Mouse (Mus musculus): Measurements from ENCODE around the gene Edf1. TPM values are rescaled to one million over a fixed set of nuclear protein-coding genes. Genes with fewer than 3 reads are reported as not detected.

Gene Edf1
- polyA plus RNA-seq (2012; rRNA removed), result 200 and 205 TPM in 2 replicates

DNA sequence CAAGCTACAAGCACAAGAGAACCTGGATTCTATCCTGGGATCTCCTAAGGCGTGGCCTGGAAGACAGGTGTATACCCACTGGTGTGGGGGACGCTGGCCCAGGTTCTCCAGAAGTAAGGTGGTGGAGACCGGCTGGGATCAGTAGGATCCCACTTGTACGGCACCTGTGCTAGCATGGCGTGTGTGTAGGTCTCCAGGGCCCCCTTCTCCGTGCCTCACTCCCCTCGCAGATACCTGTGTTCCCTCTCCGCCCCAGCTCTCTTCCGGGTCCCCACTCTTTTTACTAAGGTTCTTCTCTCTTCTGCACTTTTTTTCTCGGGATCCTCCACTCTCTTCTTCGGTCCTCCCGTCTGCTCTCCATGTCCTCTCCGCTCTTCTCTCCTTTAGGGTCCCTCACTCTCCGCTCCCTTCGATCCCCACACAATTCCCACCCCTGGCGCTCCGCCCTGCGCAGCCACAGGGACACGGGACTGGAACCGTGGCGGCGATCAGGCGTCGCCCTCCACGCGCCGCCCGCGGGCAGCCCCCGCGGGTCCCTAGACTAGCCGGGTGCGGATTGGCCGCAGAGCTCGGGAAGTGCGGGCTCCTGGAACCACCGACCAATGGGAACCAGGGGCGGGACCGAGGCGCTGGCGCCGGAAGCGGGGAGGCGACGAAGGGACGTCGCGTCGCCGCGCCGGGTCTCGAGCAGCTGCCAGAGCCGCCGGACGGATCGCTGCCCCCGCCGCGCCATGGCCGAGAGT, at the start of gene Edf1:
TSS of gene Edf1 (plus strand) at position 627 of the 743 bp plus-strand sequence.

DNA sequence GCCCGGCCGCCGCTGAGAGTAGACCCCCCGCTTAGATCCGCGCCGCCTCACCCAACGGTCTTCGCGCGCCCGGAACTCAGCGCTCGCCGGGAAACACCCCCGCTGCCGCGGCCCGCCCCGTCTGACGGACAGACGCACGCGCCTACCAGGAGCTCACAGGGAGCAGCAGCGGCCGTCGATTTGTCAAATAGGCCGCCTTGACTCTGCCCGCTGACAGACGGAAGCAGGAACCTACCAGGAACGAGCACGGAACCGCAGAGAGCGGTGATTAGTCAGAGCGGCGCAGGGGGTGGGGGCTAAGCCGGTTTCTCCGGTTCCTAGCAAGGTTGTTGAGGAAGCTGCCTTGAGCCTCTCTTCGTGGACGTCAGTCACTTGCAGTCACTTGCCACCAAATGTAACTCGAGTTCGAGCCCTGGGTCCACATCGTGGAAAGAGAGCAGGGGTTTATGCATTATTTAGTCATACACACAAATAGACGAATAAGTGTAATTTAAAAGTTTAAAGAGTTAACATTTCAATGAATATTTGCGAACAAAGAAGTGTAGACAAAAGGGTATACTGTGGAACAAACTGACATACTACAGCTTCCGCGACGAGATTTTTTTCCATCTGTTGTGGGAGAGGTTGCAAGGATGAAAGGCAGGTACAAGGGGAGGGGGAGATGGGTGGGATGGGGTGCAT, 10.7 kb upstream of the Edf1 start, which contains the start of gene Traf2:
TSS of gene Traf2 (minus strand) at position 130 of the 681 bp plus-strand sequence.

DNA sequence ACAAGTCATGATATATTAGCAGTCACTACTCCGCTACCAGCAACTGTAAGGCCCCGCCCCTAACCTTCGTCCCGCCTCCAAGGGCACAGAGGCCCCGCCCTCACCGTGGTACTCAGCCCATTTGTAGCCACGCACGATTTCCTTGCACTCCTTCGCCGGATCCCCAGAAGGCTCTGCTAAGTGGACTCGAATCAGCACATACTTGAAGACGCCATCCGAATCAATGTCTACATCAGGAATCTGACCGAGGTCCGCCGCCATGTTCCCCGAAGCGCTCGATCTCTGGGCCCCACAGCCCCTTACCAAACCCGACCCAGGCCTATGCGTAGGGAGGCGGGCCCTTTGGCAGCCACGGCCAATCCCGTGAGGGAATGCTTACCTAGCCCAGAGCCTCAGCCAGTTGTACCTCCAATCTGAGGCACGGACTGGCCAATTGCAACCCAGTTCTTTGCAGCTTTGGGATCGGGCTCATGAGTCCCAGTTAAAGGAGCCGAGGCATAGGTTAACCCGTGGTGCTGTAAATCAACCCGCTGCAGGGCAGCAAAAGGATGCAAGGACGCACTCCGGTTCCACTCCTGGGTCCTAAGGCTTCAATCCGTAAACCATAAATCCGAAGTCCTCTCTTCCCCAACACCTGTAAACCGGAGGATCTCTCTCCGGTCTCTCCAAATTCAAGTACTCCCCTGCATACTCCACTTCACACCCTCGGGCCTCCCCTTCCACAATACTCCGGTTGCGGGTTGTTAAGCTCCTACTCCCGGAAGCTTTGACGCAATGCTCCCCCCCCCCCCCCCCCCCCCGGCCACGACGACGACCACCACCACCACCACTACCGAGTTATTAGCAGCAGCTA, 17.2 kb downstream of the Edf1 start, which contains the start of the genes Mamdc4 and Phpt1:
TSS of gene Mamdc4 (minus strand) at position 267 of the 853 bp plus-strand sequence.
TSS of gene Phpt1 (minus strand) at position 646 of the 853 bp plus-strand sequence.

DNA sequence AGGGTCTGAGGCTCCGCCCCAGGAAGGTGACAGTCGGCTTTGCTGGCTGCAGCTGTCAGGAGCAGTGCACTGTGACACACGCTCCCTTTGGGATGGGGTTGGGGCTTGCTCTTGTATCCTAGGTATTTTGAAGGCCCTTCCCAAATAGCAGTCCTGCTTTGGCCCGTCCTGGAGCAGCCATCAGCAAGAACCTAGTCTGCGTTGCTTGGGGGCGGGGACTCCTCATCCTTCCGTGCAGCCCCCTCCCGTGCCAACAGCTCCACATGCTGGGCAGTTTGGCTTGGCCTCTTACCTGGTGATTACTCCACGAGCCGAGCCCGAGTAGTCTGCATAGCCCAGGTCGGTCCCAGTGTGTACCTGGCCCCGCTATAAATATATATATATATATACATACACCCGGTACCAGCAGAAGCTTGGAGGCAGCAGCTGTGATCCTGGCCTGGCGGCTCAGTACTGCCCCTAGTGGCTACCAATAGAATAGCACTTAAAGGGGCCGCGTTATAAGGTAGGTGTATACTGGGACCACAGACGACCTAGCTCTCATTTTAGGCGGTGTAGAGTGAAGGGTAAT, 23.7 kb downstream of the Edf1 start, which contains the start of gene Ajm1:
TSS of gene Ajm1 (minus strand) at position 464 of the 571 bp plus-strand sequence.

DNA sequence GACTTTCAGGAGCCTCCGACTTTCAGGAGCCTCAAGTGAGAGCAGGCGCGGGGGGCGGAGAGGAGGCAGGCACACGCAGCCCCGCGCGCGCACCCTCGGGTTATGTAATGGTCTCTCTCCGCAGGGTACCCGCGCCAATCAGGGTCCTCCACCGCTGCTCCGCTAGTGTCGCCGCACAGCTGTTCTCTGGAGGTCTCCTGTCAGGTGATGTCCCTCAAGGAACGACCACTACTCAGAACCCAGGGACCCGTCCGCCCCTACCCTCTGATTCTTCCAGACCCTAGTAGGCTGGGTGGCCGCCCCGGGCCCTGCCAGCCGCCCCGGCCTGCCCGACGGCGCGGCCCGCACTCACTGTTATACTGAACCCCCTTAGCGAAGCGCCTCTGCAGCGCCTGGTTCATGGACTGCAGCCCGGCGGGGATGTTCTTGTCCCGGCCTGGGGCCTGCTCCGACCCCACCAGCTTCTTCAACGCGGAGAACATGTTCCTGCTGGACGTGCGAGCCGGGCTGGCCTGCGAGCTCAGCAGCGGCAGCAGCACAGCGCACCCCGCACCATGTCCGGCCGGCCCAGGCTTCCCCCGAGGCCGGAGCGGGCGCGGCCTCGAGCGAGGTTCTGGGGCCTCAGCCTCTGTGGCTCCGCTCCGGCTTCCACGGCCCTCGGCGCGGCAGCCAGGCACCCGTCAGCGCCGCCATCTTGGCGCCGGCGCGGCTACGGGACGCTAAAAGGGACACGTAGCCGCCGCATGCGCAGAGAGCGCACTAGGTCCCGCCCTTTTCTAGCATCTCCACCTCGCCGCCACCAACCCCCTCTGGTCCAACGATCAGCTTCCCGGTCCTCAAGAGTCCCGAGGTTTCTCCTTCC, 50.3 kb downstream of the Edf1 start, which contains the start of gene Rabl6:
TSS of gene Rabl6 (minus strand) at position 761 of the 862 bp plus-strand sequence.

Other genes starting within 250 kb of the Edf1 start
- gene Grin1, start 238.7 kb upstream of the Edf1 start, polyA plus RNA-seq (2012; rRNA removed), result 60.3 and 61.9 TPM in 2 replicates
- 24.1 and 24.3 TPM in 2 replicates for gene Man1b1, start 225.5 kb upstream of the Edf1 start, polyA plus RNA-seq (2012; rRNA removed)
- 40.8 and 43.8 TPM in 2 replicates for gene Dpp7, start 201.5 kb upstream of the Edf1 start, polyA plus RNA-seq (2012; rRNA removed)
- gene Uap1l1, start 192.2 kb upstream of the Edf1 start, polyA plus RNA-seq (2012; rRNA removed), result 3.7 and 4.6 TPM in 2 replicates
- gene Sapcd2, start 185.5 kb upstream of the Edf1 start, polyA plus RNA-seq (2012; rRNA removed), result 16.3 and 17.1 TPM in 2 replicates
- 9.8 and 11.4 TPM in 2 replicates for gene Entpd2, start 162.0 kb upstream of the Edf1 start, polyA plus RNA-seq (2012; rRNA removed)
- gene Npdc1, start 158.5 kb upstream of the Edf1 start, polyA plus RNA-seq (2012; rRNA removed), result 549 and 616 TPM in 2 replicates
- gene Fut7, start 134.6 kb upstream of the Edf1 start, polyA plus RNA-seq (2012; rRNA removed), result 0.20 and 0.26 TPM in 2 replicates
- gene Abca2, start 129.1 kb upstream of the Edf1 start, polyA plus RNA-seq (2012; rRNA removed), result 42.3 and 48.1 TPM in 2 replicates
- 0.82 and 3.4 TPM in 2 replicates for gene Clic3, start 101.0 kb upstream of the Edf1 start, polyA plus RNA-seq (2012; rRNA removed)
- gene Paxx, start 96.8 kb upstream of the Edf1 start, polyA plus RNA-seq (2012; rRNA removed), result 155 and 156 TPM in 2 replicates
- gene Ptgds, start 87.8 kb upstream of the Edf1 start, polyA plus RNA-seq (2012; rRNA removed), result 539 and 800 TPM in 2 replicates
- gene Lcn12, start 63.9 kb upstream of the Edf1 start, polyA plus RNA-seq (2012; rRNA removed), result not detected in 2 replicates
- gene Fbxw5, start 57.1 kb upstream of the Edf1 start, polyA plus RNA-seq (2012; rRNA removed), result 30.0 and 36.6 TPM in 2 replicates
- 2.5 and 4.0 TPM in 2 replicates for gene C8g, start 56.1 kb upstream of the Edf1 start, polyA plus RNA-seq (2012; rRNA removed)
- gene Traf2, start 10.9 kb upstream of the Edf1 start, polyA plus RNA-seq (2012; rRNA removed), result 9.5 and 10.1 TPM in 2 replicates
- gene Mamdc4, start 17.0 kb downstream of the Edf1 start, polyA plus RNA-seq (2012; rRNA removed), result 2.7 and 2.8 TPM in 2 replicates
- 149 and 150 TPM in 2 replicates for gene Phpt1, start 17.4 kb downstream of the Edf1 start, polyA plus RNA-seq (2012; rRNA removed)
- gene Ajm1, start 23.9 kb downstream of the Edf1 start, polyA plus RNA-seq (2012; rRNA removed), result 32.4 and 41.2 TPM in 2 replicates
- gene Rabl6, start 50.7 kb downstream of the Edf1 start, polyA plus RNA-seq (2012; rRNA removed), result 79.9 and 82.9 TPM in 2 replicates
- 0.04 TPM in 1 of 2 replicates, not detected in the other for gene Ccdc183, start 59.8 kb downstream of the Edf1 start, polyA plus RNA-seq (2012; rRNA removed)
- gene Tmem141, start 64.2 kb downstream of the Edf1 start, polyA plus RNA-seq (2012; rRNA removed), result 47.6 and 54.3 TPM in 2 replicates
- 1.3 and 2.2 TPM in 2 replicates for gene Fcna, start 70.2 kb downstream of the Edf1 start, polyA plus RNA-seq (2012; rRNA removed)
- not detected in 2 replicates for gene Lcn8, start 95.3 kb downstream of the Edf1 start, polyA plus RNA-seq (2012; rRNA removed)
- not detected in 2 replicates for gene Lcn5, start 100.1 kb downstream of the Edf1 start, polyA plus RNA-seq (2012; rRNA removed)
- not detected in 2 replicates for gene Lcn6, start 118.9 kb downstream of the Edf1 start, polyA plus RNA-seq (2012; rRNA removed)
- not detected in 2 replicates for gene Lcn10, start 124.9 kb downstream of the Edf1 start, polyA plus RNA-seq (2012; rRNA removed)
- gene Obp2a, start 142.2 kb downstream of the Edf1 start, polyA plus RNA-seq (2012; rRNA removed), result not detected in 2 replicates
- 64.8 and 76.6 TPM in 2 replicates for gene Bmyc, start 148.9 kb downstream of the Edf1 start, polyA plus RNA-seq (2012; rRNA removed)
- gene Obp2b, start 179.2 kb downstream of the Edf1 start, polyA plus RNA-seq (2012; rRNA removed), result not detected in 2 replicates
- gene Lcn3, start 207.7 kb downstream of the Edf1 start, polyA plus RNA-seq (2012; rRNA removed), result not detected in 2 replicates
- gene Lcn11, start 219.2 kb downstream of the Edf1 start, polyA plus RNA-seq (2012; rRNA removed), result not detected in 2 replicates
- gene Gm13539, start 224.4 kb downstream of the Edf1 start, polyA plus RNA-seq (2012; rRNA removed), result not detected in 2 replicates

All from central nervous system, embryonic 18 days (tissue).